Mouse (Mus musculus) stomach, embryonic 15.5 days (tissue): ENCODE measurements around the gene D8Ertd738e. TPM values are rescaled to one million over a fixed set of nuclear protein-coding genes. Genes with fewer than 3 reads are reported as not detected.
A peak's percentile ranks its signal among the peaks of the same experiment; 100 is the strongest.

ENCODE experiments used
- ATAC-seq: fragments of 200-750 bp; cut with Nextera tagmentation; 2 replicates; pipeline ENCODE4 v1.8.0; 2017; ENCODE audit warnings: low read depth, moderate number of reproducible peaks, moderate TSS enrichment; ENCODE audit not compliant: insufficient read depth, low FRiP score
- H3K27ac ChIP-seq: fragments of 300-500 bp; sonication (generic); 2 replicates; pipeline ENCODE4 v1.5.1; 2015; ENCODE audit warnings: mild to moderate bottlenecking, inconsistent platforms
- H3K27me3 ChIP-seq: fragments of 300-500 bp; sonication (generic); replicated peaks from 2 replicates; pipeline ENCODE4 v1.6.1; 2015; ENCODE audit warnings: inconsistent platforms
- H3K36me3 ChIP-seq: fragments of 300-500 bp; sonication (generic); 2 replicates; pipeline ENCODE4 v1.6.1; 2015; ENCODE audit warnings: inconsistent platforms
- H3K4me1 ChIP-seq: fragments of 300-500 bp; sonication (generic); 2 replicates; pipeline ENCODE4 v1.6.1; 2015; ENCODE audit warnings: inconsistent platforms
- H3K4me2 ChIP-seq: fragments of 300-500 bp; sonication (generic); 2 replicates; pipeline ENCODE4 v1.6.1; 2015; ENCODE audit warnings: mild to moderate bottlenecking, inconsistent platforms
- H3K4me3 ChIP-seq: fragments of 300-500 bp; sonication (generic); replicated peaks from 2 replicates; pipeline ENCODE4 v1.5.1; 2015; ENCODE audit warnings: inconsistent platforms
- H3K9ac ChIP-seq: fragments of 300-500 bp; sonication (generic); 2 replicates; pipeline ENCODE4 v1.6.1; 2015; ENCODE audit warnings: inconsistent platforms
- H3K9me3 ChIP-seq: fragments of 300-500 bp; sonication (generic); 2 replicates; pipeline ENCODE4 v1.6.1; 2016; ENCODE audit warnings: inconsistent platforms
- WGBS: fragments of 180-500 bp; shearing (Covaris S2); methylation state at CpG from one replicate; pipeline ENCODE4 v1.1.7; 2015; 5-methylcytosine and 5-hydroxymethylcytosine counted together
- polyA plus RNA-seq: library from polyadenylated mRNA; unstranded; fragments of >200 nt; fragmentation: Nextera tagmentation; extraction: Ambion mirVana; gene quantifications from 2 replicates; pipeline ENCODE4 v1.2.1, GENCODE M21; 2015

The D8Ertd738e gene
- polyA plus RNA-seq, 1 experiment from 2014 or later: 311 TPM

- H3K4me1 ChIP-seq: peaks cover 9% of the 10 kb centered on the region; the same call in 1 of the 2 replicates
- H3K27ac ChIP-seq: no peak overlapping the region
- WGBS: 58% methylated on average over 34 of the region's 34 CpGs
- H3K27me3 ChIP-seq: no peaks in the 10 kb centered on the region
- no peak overlapping the region for H3K4me2 ChIP-seq
- peaks cover 34% of the 10 kb centered on the region for H3K36me3 ChIP-seq
- H3K9ac ChIP-seq: no peak overlapping the region
- H3K9me3 ChIP-seq: no peaks in the 10 kb centered on the region
- peak; percentile 55; the same call in 1 of the 2 replicates for ATAC-seq
- H3K4me3 ChIP-seq: no peak overlapping the region
These were observed 39.2 kb downstream of the D8Ertd738e start for GRCm38 (mm10) chr8:84210167-84210791.

GRCm38 (mm10) chr8:84208381-84209380, 40.8 kb downstream of the D8Ertd738e start:
- Histone ChIP-seq H3K4me2 (no peak overlapping the region), H3K27ac (peak overlapping the region; percentile 67), H3K4me1 (peaks cover 15% of the 10 kb centered on the region; the same call in 1 of the 2 replicates), H3K36me3 (peaks cover 40% of the 10 kb centered on the region), H3K9ac (no peak overlapping the region), H3K9me3 (no peaks in the 10 kb centered on the region), H3K27me3 (no peaks in the 10 kb centered on the region), H3K4me3 (no peak overlapping the region)
- no peak for ATAC-seq
- WGBS: 61% methylated on average over 17 of the region's 17 CpGs

DNA sequence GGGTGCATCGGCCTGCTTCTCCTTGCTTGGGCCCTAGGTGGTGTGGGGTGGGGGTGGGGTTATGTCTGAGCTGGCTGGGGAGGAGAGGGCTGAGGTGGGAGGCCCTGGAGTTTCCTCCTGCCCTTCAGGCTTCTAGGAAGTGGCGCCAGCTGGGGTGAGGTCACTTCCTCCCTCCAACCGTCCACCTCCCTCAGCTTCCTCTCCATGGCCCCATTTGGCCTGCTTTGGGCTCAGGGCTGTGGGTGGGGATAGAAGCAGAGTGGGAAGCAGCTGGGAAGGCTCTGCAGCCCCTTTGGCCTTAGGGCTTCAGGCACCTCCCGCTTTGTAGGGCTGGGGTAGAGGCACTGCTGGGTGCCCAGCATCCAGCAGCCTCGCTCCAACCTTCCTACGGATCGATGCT, 41.7 kb downstream of the D8Ertd738e start:
- Histone ChIP-seq H3K27ac (peak overlapping the region; percentile 67), H3K36me3 (peaks cover 37% of the 10 kb centered on the region), H3K9ac (no peak overlapping the region), H3K27me3 (no peaks in the 10 kb centered on the region), H3K4me2 (0 out of 2 replicates have a peak overlapping the region, but pooled peaks have one; percentile 25), H3K4me1 (peaks cover 17% of the 10 kb centered on the region; the same call in 1 of the 2 replicates), H3K9me3 (no peaks in the 10 kb centered on the region), H3K4me3 (no peak overlapping the region)
- 59% methylated on average over 7 of the region's 7 CpGs for WGBS
- ATAC-seq: no peak

GRCm38 (mm10) chr8:84206666-84207065, 42.9 kb downstream of the D8Ertd738e start:
- Histone ChIP-seq H3K4me1 (peaks cover 28% of the 10 kb centered on the region), H3K9me3 (no peaks in the 10 kb centered on the region), H3K27me3 (no peaks in the 10 kb centered on the region), H3K4me3 (no peak overlapping the region), H3K36me3 (peaks cover 30% of the 10 kb centered on the region), H3K27ac (no peak overlapping the region), H3K4me2 (no peak overlapping the region), H3K9ac (no peak overlapping the region)
- no peak for ATAC-seq
- WGBS: 92% methylated on average over 3 of the region's 3 CpGs

- H3K27ac ChIP-seq: no peak overlapping the region
- H3K36me3 ChIP-seq: peaks cover 24% of the 10 kb centered on the region
- H3K9ac ChIP-seq: no peak overlapping the region
- no peak overlapping the region for H3K4me3 ChIP-seq
- H3K4me2 ChIP-seq: no peak overlapping the region
- WGBS: 91% methylated on average over 5 of the region's 5 CpGs
- no peak for ATAC-seq
- H3K27me3 ChIP-seq: no peaks in the 10 kb centered on the region
- peaks cover 34% of the 10 kb centered on the region for H3K4me1 ChIP-seq
- H3K9me3 ChIP-seq: no peaks in the 10 kb centered on the region
These were observed 44.4 kb downstream of the D8Ertd738e start for GRCm38 (mm10) chr8:84205073-84205472.

- H3K27me3 ChIP-seq: no peaks in the 10 kb centered on the region
- H3K4me1 ChIP-seq: peaks cover 43% of the 10 kb centered on the region
- 40% methylated on average over 13 of the region's 13 CpGs for WGBS
- H3K9ac ChIP-seq: peak overlapping the region; percentile 55
- peaks cover 18% of the 10 kb centered on the region for H3K36me3 ChIP-seq
- H3K4me2 ChIP-seq: peak overlapping the region; percentile 91
- H3K27ac ChIP-seq: peak overlapping the region; percentile 97
- no peaks in the 10 kb centered on the region for H3K9me3 ChIP-seq
- peak overlapping the region; percentile 76 for H3K4me3 ChIP-seq
- peak; percentile 6; the same call in 1 of the 2 replicates for ATAC-seq
These were observed 45.3 kb downstream of the D8Ertd738e start for GRCm38 (mm10) chr8:84203975-84204772.

GRCm38 (mm10) chr8:84202938-84203917, 46.3 kb downstream of the D8Ertd738e start:
- Histone ChIP-seq H3K4me3 (peak overlapping the region; percentile 76), H3K4me1 (peaks cover 52% of the 10 kb centered on the region), H3K4me2 (peak overlapping the region; percentile 91), H3K9me3 (no peaks in the 10 kb centered on the region), H3K9ac (peak overlapping the region; percentile 55), H3K27ac (peak overlapping the region; percentile 97), H3K27me3 (no peaks in the 10 kb centered on the region), H3K36me3 (peaks cover 18% of the 10 kb centered on the region)
- peak; percentile 35; the same call in 1 of the 2 replicates for ATAC-seq
- 7% methylated on average over 34 of the region's 34 CpGs for WGBS

DNA sequence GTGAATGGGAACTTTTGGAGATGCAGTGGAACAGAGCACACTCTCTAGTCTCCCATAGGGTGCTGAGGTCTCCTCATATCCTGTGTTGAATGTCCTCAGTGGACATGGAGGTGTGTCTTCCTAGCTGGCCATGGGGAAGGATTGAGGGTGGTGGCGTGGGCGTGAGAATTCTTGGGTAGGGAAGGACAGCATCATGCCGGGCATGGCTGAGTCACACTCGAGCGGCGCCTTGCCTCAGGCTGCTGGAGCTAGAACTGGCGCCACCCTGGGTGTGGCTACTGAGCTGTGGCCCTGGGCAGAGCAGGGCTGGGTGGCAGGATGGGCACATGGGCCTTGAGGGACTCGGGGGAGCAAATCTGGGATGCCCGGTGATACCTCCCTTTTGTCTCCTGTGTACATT, 47.1 kb downstream of the D8Ertd738e start:
- Histone ChIP-seq H3K9me3 (no peaks in the 10 kb centered on the region), H3K9ac (no peak overlapping the region), H3K36me3 (peaks cover 16% of the 10 kb centered on the region), H3K27ac (peak overlapping the region; percentile 97), H3K4me1 (peaks cover 53% of the 10 kb centered on the region), H3K4me2 (peak overlapping the region; percentile 91), H3K27me3 (no peaks in the 10 kb centered on the region), H3K4me3 (peak overlapping the region; percentile 76)
- no peak for ATAC-seq
- WGBS: 68% methylated on average over 9 of the region's 9 CpGs

- H3K9ac ChIP-seq: peak overlapping the region; percentile 69
- peak overlapping the region; percentile 97 for H3K27ac ChIP-seq
- no peak for ATAC-seq
- peak overlapping the region; percentile 76 for H3K4me3 ChIP-seq
- no peaks in the 10 kb centered on the region for H3K27me3 ChIP-seq
- peak overlapping the region; percentile 91 for H3K4me2 ChIP-seq
- H3K4me1 ChIP-seq: peaks cover 50% of the 10 kb centered on the region
- WGBS: 33% methylated on average over 15 of the region's 15 CpGs
- H3K9me3 ChIP-seq: no peaks in the 10 kb centered on the region
- H3K36me3 ChIP-seq: peaks cover 10% of the 10 kb centered on the region
These were observed 47.8 kb downstream of the D8Ertd738e start for GRCm38 (mm10) chr8:84201545-84202245.
